Mouse (Mus musculus) heart, postnatal 4 days (tissue): ENCODE results near the gene Atp8b5. TPM values are rescaled to one million over a fixed set of nuclear protein-coding genes. Genes with fewer than 3 reads are reported as not detected.

Experiments used
- DNase-seq: peaks from one replicate; pipeline ENCODE4 v3.0.0; 2021
- total RNA-seq, 2 experiments: library from RNA; stranded (reverse); gene quantifications; 2 replicates each; pipeline ENCODE4 v1.2.3; 2021

The Atp8b5 gene
- total RNA-seq = under 1 TPM; 0.05 to 0.14 TPM

- peak; percentile 87 for DNase-seq
These were observed at the start of gene Atp8b5 for GRCm38 (mm10) chr4:43266623-43267322. TSS of gene Atp8b5 (plus strand) at chr4:43267159.

GRCm38 (mm10) chr4:43217997-43218396 is 49.0 kb upstream of the Atp8b5 start:
- no peak for DNase-seq

- no peak for DNase-seq
These were observed 35.1 kb upstream of the Atp8b5 start for GRCm38 (mm10) chr4:43231821-43232220.

- no peak for DNase-seq
These were observed 34.0 kb upstream of the Atp8b5 start for GRCm38 (mm10) chr4:43232985-43233384.

- DNase-seq = no peak
These were observed 33.5 kb upstream of the Atp8b5 start for GRCm38 (mm10) chr4:43233489-43233888.

GRCm38 (mm10) chr4:43236898-43237297 is 30.1 kb upstream of the Atp8b5 start:
- no peak for DNase-seq

GRCm38 (mm10) chr4:43240716-43241115 is 26.2 kb upstream of the Atp8b5 start:
- DNase-seq = no peak

GRCm38 (mm10) chr4:43244022-43244421 is 22.9 kb upstream of the Atp8b5 start:
- peak; percentile 12 for DNase-seq

- no peak for DNase-seq
These were observed 21.2 kb upstream of the Atp8b5 start for GRCm38 (mm10) chr4:43245776-43246175.

- no peak for DNase-seq
These were observed 18.9 kb upstream of the Atp8b5 start for GRCm38 (mm10) chr4:43248026-43248425.

GRCm38 (mm10) chr4:43248909-43249308 is 18.1 kb upstream of the Atp8b5 start:
- no peak for DNase-seq

GRCm38 (mm10) chr4:43251269-43251668 is 15.7 kb upstream of the Atp8b5 start:
- no peak for DNase-seq

- no peak for DNase-seq
These were observed 9.9 kb upstream of the Atp8b5 start for GRCm38 (mm10) chr4:43257040-43257439.

GRCm38 (mm10) chr4:43258556-43258955 is 8.4 kb upstream of the Atp8b5 start:
- DNase-seq = peak; percentile 29

- DNase-seq = no peak
These were observed 7.5 kb upstream of the Atp8b5 start for GRCm38 (mm10) chr4:43259435-43259834.

GRCm38 (mm10) chr4:43260096-43260495 is 6.9 kb upstream of the Atp8b5 start:
- DNase-seq = peak; percentile 35

- DNase-seq = no peak
These were observed 4.1 kb upstream of the Atp8b5 start for GRCm38 (mm10) chr4:43262821-43263220.

GRCm38 (mm10) chr4:43266146-43266545 is 813 bp upstream of the Atp8b5 start:
- no peak for DNase-seq

GRCm38 (mm10) chr4:43267323-43267658 is 332 bp downstream of the Atp8b5 start:
- DNase-seq = no peak

- no peak for DNase-seq
These were observed 18.5 kb downstream of the Atp8b5 start for GRCm38 (mm10) chr4:43285476-43285875.

GRCm38 (mm10) chr4:43287305-43287704 is 20.3 kb downstream of the Atp8b5 start:
- DNase-seq = no peak

GRCm38 (mm10) chr4:43294001-43294400 is 27.0 kb downstream of the Atp8b5 start:
- DNase-seq = peak; percentile 6

GRCm38 (mm10) chr4:43309696-43310338 is 42.9 kb downstream of the Atp8b5 start:
- no peak for DNase-seq

- DNase-seq = no peak
These were observed 54.6 kb downstream of the Atp8b5 start for GRCm38 (mm10) chr4:43321536-43321935.
